ENCODE assay signal across 10 mouse cellular contexts in the genomic region with DNA sequence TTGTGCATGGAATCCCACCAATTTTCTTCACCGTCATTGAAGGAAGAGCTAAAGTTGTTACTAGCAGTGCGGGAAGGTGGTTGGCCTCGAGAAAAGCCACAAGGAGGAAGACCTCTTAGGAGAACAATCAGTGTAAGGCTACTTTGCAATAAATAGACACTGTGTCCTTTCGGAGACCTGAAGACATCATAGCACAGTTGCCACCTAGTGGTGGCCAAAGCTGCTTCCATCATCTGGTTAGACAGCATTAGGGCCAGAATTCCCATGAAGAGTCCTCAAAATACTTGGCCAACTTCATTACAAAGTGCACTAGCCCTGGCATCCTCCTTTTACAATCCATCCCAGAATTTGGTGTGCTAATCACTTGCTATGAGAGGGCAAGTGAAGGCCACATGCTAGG. TPM values are rescaled to one million over a fixed set of nuclear protein-coding genes. Genes with fewer than 3 reads are reported as not detected.
DNase-seq lines count a peak whose midpoint lies in the region; ATAC-seq and TF ChIP-seq lines count a peak whose summit lies in the region.
"Had no signal": no experiment of that assay in that cellular context is flagged by ENCODE, and none has a peak within 500 bp of the region (broad histone marks: within the 10 kb centered on the region; RNA-seq: fewer than 3 reads in every experiment).

No protein-coding gene starts in this region.

- 39% methylated on average over 4 of the region's 4 CpGs for WGBS in liver, postnatal 0 days (ENCODE audit: insufficient replicate concordance)

- ATAC-seq in liver, postnatal 0 days: no peak

- intact Hi-C loops in left cerebral cortex, adult 2 months (cut with DNase I): no loop called here
- intact Hi-C loops in gastrocnemius, postnatal 36 days (cut with DNase I): loop anchor here (10.0 kb wide), 1 partner anchor 181 kb away; no protein-coding TSS in a partner anchor

- no peaks in the 10 kb centered on the region for H3K27me3 ChIP-seq in liver, postnatal 0 days (ENCODE audit: insufficient read depth, low read length)
- H3K27me3 ChIP-seq: embryonic facial prominence, embryonic 15.5 days had no signal

- no peak overlapping the region for H3K4me2 ChIP-seq in liver, postnatal 0 days (ENCODE audit: low read depth, low read length)
- H3K4me2 ChIP-seq: embryonic facial prominence, embryonic 15.5 days had no signal

- H3K9me3 ChIP-seq in liver, postnatal 0 days (ENCODE audit: low read length): no peaks in the 10 kb centered on the region
- H3K9me3 ChIP-seq: embryonic facial prominence, embryonic 15.5 days; G1E had no signal

- DNase-seq in cerebellum, adult 18-20 months: peak; percentile 32 to 44
- no peak for DNase-seq in cerebellum, adult 11 months
- no peak for DNase-seq in left cerebral cortex, adult 2 months (ENCODE audit: extremely low spot score in 1 of 2, low spot score in 2 of 2)
- no peak for DNase-seq in left cerebral cortex, adult 9 months (ENCODE audit: low spot score in 2 of 2)
- DNase-seq in brain, adult 2 months (ENCODE audit: low read depth, low spot score): peak; percentile 75
- DNase-seq in liver, postnatal 0 days: peak; percentile 30
- DNase-seq in testis, postnatal 14 days (ENCODE audit: low spot score): no peak
- no peak for DNase-seq in gastrocnemius, postnatal 36 days

- peak; percentile 55 for TF ChIP-seq CTCF in left cerebral cortex, adult 2 months (IDR thresholded peaks at IDR 0.05)
- TF ChIP-seq CTCF in liver, postnatal 0 days (IDR thresholded peaks at IDR 0.05; ENCODE audit: low read depth): peak; percentile 81

- TF ChIP-seq EP300 in liver, postnatal 0 days (IDR thresholded peaks at IDR 0.05; ENCODE audit: low read depth): no peak

- no peak overlapping the region for H3K9ac ChIP-seq in liver, postnatal 0 days (replicated peaks)
- H3K9ac ChIP-seq: embryonic facial prominence, embryonic 15.5 days had no signal

- H3K4me1 ChIP-seq in liver, postnatal 0 days (ENCODE audit: insufficient read depth): no peaks in the 10 kb centered on the region
- H3K4me1 ChIP-seq: embryonic facial prominence, embryonic 15.5 days had no signal

- no peak overlapping the region for H3K27ac ChIP-seq in left cerebral cortex, adult 2 months
- H3K27ac ChIP-seq in liver, postnatal 0 days (ENCODE audit: low read depth): no peak overlapping the region
- H3K27ac ChIP-seq: embryonic facial prominence, embryonic 15.5 days had no signal

- no peaks in the 10 kb centered on the region for H3K36me3 ChIP-seq in liver, postnatal 0 days (replicated peaks; ENCODE audit: insufficient read depth, low read length)
- H3K36me3 ChIP-seq: embryonic facial prominence, embryonic 15.5 days; G1E had no signal

- H3K4me3 ChIP-seq in left cerebral cortex, adult 2 months: no peak overlapping the region
- no peak overlapping the region for H3K4me3 ChIP-seq in liver, postnatal 0 days (ENCODE audit: low read depth, low read length)
- H3K4me3 ChIP-seq: embryonic facial prominence, embryonic 15.5 days had no signal

RNA-seq across cellular contexts. Expression of a gene that starts 13.2 kb away (rescaled TPM):
- 1 to 10 TPM; 2.4 to 2.7 TPM for total RNA-seq in left cerebral cortex, adult 2 months (2021)
- 0.69 and 1.0 TPM in 2 replicates for polyA plus RNA-seq in liver, postnatal 0 days (2015; fragmentation: Nextera tagmentation; extraction: Ambion mirVana)
- total RNA-seq in gastrocnemius, postnatal 36 days (2021): 1 to 10 TPM; 3.1 to 3.5 TPM
- polyA plus RNA-seq: G1E had no signal

RNA-seq across cellular contexts. Expression of a gene that starts 16.4 kb away (rescaled TPM):
- total RNA-seq in left cerebral cortex, adult 2 months (2021): 10 to 100 TPM; 98.4 to 98.5 TPM
- 8.0 and 8.7 TPM in 2 replicates for polyA plus RNA-seq in liver, postnatal 0 days (2015; fragmentation: Nextera tagmentation; extraction: Ambion mirVana)
- total RNA-seq in gastrocnemius, postnatal 36 days (2021): 100 to 1,000 TPM in 1 of 2 experiments, 10 to 100 TPM in 1; 85.8 to 106 TPM
- polyA plus RNA-seq: G1E had no signal

Comparison
In these comparisons a context has a peak if more than half of its experiments do, and no peak if none do; other contexts are left out.
1. DNase-seq: peak in cerebellum, adult 18-20 months (2 of 2), brain, adult 2 months (single experiment) and liver, postnatal 0 days (single experiment); none in cerebellum, adult 11 months (single experiment), left cerebral cortex, adult 2 months (0 of 2), left cerebral cortex, adult 9 months (0 of 2), testis, postnatal 14 days (single experiment) and gastrocnemius, postnatal 36 days (0 of 2).